Mouse (Mus musculus) induced T-regulatory cell, adult 2 months (primary cell): ENCODE data around the gene Aldh5a1.
"Not testable (repeated sequence)": the region's sequence is repeated elsewhere in the genome, so short reads cannot be mapped to it uniquely, and the experiment has no call there.

Experiments
- DNase-seq: peaks from one replicate; pipeline ENCODE4 v3.0.0-alpha.2; 2012; ENCODE audit warnings: low read depth

Gene Aldh5a1

DNA sequence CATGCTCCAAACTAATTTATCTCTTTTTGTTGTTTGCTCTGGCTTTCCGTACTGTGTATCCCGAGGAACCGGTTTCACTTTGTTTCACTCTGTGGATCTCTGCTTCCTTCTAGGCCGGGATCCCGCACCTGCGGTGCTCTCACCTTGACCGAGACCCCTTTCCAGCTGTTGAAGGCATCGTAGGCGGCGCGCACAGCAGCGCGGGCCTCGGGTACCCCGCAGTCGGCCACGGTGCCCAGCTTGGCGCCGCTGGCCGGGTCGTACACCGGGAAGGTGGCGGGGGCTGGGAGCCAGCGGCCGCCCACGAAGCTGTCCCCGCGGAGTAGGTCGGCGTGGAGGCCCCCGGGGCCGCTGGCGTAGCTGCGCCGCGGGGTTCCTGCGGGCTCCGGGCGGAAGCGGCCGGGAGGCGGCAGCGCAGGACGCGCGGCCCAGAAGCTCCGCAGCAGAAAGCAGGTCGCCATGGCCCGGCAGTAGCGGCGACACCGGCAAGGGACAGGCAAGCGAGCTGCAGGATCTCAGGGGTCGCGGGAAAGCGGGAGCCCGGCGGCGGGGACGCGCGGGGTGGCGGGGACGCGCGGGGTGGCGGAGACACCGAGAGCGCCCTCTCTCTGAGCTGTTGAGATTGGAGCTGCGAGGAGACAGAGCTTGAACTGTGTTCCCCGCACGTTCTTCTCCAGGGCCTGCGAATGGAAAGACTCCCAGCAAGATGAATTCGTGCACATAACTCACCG, at the start of gene Aldh5a1:
TSS of gene Aldh5a1 (minus strand) at position 554 of the 731 bp plus-strand sequence.
- DNase-seq: peak; percentile 74

DNA sequence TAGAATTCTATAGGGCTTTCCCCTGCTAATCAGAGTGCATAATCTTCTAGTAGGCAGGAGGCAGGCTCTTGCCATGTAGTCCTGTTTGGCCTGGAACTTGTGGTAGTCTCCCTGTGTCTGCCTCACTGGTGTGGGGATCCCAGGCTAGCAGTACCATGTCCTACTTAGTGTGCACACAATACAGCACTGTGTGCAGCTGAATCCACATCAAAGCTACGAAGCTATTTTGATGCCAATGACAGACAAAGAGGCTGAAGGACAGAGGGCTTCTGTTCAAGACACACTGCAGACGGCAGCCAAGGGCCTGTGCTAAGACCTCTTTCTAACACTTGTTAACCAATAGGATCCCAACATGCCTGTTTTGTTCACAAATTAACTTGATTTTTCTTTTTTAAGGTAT, 48.0 kb upstream of the Aldh5a1 start:
- DNase-seq: no peak

DNA sequence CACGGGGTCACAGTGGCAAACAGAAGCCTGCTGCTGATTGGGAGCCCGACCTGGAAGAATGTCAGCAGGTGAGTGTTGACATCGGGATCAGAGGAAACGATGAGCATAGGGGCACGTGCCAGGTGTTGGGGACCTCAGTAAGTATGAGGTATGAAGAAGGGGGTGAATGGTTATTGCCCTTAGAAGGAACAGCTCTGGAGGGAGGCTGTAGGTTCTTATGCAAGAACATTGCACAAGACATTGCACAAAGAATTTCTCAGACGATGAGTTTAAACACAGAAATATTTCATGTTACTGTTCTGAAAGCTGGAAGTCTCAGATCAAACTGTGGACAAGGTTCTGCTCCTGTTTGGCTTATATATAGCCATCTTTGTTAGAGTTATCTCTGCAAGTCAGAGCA, 43.6 kb upstream of the Aldh5a1 start:
- no peak for DNase-seq

DNA sequence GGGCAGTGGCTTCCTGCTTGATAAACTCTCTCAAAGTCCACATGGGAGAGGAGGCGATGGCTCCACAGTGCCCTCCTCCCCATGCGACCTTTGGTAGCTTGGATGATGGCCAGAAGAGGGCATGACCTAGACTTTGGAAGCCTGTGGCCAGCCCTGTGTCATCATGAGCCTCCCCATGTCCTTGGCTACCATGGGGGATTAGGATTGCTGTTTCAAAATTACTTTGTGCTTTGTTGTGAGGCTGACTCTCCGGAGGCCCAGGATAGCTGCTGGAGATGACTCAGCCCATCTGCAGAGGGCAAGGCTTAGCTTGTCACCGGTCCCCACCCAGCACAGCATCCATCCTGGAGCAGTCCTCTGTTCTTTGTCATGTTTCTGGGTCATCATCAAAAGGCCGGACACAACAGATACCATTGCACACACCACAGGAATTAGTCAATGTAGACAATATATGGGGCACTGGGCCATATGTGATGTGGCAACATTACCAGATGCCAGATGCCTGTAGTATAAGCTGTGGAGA, 40.4 kb upstream of the Aldh5a1 start:
- no peak for DNase-seq

DNA sequence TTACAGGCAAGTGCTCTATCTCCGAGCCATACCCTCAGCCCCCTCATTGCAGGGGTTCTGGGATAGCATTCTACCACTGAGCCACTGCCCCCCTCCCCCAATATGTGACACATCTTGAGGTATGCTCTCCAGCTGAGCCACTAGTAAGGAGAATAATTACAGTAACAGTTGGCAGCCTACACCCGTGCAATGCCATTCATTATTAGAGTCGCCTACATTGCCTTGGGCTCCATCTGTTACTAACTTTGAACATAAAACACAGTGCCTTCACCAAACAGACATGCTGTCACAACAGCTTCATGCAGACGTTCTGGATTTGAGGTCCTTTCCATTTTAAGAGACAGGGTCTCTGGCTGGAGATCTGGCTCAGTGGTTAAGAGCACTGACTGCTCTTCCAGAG, 38.9 kb upstream of the Aldh5a1 start:
- no peak for DNase-seq

DNA sequence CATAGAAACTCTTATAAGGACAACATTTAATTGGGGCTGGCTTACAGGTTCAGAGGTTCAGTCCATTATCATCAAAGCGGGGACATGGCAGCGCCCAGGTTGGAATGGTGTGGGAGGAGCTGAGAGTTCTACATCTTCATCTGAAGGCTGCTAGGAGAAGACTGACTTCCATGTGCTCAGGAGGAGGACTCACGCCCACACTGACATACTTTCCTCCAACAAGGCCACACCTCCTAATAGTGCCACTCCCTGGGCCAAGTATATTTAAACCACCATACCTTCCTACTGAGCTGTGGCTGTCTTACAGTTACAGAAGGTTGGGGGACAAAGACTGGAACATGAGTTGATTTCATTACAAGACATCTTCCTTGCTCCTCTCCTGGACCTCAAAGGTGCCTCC, 34.3 kb upstream of the Aldh5a1 start:
- DNase-seq: not testable (repeated sequence)

DNA sequence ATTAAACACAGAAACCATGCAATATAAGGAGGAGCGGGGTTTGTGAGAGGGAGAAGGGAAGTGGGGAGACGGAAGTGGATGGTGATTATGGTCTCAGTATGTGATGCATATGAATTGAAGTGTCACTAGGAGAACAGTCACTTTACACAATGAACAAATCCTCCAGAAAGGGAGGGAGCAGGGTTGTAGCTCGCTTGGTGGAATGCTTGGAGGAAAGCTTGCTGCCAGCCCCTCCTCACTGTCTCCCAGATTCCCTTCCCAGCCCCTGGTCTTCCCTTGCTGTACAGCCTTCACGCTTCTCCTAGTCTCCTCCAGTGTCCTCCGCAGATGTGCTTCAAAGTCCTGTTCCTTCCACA, 28.4 kb upstream of the Aldh5a1 start:
- DNase-seq: no peak

DNA sequence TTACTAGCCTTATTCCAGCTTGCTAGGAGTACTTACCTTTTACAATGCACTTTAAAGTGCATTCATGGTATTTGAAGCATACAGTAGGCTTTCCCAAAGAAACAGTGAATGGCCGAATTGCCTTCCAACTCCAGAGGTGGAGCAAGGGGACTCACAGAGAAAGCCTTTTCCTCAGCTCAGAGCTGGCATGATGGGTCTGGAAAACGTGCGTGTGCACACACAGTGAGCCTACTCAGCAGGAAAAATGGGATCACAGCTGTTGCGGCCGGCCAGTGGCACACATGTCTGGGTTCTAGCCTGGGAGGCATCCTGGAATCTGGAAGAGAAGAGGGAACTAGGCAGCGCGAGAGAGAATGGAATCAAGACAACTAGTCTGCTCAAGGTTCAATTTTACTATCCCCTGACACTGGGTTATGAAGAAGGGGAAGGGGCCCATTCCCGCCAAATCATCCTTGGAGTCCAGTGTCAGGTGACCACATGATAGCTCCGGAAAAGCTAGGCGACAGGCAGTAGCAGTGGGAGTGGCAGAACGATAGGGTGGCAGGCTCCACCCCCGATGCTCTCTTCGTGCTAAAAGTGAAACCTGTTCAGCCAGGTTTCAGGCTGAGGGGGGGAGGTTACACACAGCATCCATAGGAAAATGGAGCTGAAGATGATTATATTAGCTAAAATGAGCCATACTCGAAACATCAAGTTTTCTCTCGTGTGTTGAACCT, 27.8 kb upstream of the Aldh5a1 start:
- peak; percentile 85 for DNase-seq

DNA sequence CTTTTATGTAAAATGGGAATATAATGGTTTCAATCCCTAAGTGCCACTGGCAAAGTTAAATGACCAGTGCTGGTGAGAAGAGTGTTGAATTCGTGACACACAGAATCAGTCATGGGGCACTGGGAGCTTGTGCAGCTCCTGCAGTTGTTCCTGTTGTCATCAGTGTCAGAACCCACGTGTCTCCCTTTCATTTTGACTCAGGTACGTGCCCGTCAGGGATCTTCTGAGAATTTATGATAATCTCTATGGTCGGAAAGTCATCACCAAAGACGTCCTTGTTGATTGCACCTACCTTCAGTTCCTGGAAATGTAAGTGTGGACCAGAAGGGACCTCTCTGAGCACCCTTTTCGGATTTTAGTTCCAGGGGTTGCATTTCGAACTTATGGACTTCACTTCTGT, 24.7 kb upstream of the Aldh5a1 start:
- DNase-seq: peak; percentile 86

DNA sequence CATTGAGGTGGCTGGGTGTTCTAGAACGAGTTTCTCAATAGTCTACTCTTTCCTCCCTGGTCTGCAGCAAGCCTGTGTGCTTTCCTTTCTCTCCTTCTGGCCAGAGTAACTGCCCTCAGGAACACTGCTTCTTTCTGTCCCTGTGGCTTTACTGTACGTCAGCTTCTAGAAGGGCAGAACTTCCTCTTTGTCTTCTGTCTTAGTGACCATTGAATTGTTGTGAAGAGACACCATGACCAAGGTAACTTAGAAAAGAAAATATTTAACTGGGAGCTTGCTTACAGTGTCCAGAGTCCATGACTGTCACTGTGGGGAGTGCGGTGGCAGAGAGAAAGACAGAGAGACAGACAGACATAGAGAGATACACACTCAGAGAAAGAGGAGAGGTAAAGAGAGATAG, 22.6 kb upstream of the Aldh5a1 start:
- no peak for DNase-seq

DNA sequence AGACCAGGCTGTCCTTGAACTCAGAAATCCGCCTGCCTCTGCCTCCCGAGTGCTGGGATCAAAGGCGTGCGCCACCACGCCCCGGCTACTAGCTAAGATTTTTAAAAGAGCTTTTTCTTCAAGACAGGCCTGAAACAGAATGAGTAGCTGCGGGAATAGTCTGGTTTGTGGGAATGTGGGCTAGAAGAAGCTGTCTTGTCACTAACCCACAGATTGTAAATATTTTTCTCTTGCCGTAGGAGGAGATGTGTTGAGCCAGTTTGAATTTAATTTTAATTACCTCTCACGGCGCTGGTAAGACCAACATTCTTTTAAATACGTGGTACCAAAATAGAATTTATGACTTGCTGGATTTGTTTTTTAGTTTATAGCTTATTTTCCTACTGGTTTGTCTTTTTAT, 21.2 kb upstream of the Aldh5a1 start:
- DNase-seq: no peak

DNA sequence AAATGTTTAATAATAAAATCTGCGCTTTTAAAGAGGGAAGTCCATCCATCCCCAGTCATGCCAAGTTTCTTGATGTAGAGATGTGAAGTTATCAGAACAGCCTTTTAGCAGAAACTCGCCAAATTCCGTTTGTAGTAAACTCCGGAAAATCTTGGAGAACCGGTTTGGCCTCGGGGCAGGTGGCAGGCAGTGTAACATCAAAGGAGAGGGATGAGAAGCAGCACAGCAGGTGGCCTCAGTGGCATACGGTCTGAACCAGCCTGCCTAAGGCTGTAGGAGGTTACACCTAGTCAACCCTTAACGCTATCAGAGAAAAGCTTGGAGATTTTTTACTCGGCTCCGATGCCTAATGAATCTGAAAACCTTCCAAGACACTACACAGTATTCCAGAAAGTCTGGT, 18.0 kb upstream of the Aldh5a1 start:
- no peak for DNase-seq

DNA sequence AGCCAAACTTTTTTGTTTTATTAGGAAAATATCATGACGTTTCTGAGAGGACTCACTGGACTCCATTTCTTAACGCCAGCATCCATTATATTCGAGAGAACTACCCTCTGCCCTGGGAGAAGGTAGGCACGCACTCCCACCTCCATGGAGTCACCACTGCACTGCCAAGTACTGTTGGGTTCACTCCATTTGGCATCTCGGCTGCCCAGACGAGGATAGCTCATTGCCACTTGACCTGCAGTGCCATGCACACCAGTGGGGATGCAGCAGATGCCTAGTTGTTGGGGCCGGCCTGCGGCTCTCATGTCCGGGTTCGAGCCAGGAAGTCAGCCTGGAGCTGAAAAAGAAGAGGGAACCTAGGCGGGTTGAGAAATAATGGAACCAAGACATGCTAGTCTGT, 17.6 kb upstream of the Aldh5a1 start:
- no peak for DNase-seq

DNA sequence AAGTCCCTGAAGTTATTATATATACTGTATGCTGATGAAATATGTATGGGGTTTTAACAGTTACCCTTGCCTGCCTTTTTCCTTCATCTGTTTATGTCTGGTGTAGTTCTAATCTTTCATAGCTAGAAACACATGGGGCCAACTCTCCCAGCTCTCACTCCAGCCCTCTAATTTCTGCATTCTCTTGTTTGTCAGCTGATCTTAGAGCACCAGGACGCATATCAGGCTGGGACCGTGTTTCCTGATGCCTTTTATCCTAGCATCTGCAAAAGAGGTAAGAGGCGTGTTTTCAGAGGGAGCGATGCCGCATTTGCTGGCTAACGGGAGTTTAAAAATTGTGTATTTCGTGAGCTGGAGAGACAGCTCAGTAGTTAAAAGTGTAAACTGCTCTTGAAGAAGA, 15.2 kb upstream of the Aldh5a1 start:
- DNase-seq: no peak

DNA sequence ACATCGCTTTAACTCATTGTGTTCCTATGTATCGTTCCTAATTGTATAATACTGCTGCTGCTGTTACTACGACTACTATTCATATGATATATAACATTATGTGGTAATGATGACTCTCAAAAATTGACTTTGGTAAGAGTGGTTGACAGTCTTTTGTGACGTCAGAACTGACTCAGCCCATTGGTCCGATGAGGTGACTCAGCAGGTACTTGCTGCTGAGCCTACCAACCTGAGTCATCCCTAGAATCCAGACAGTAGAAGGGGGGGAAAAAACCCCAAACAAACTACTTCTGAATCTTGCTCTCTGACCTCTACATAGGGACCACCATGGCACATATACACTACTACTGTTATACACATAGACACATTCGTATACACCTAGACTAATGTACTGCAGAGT, 11.4 kb upstream of the Aldh5a1 start:
- DNase-seq: peak; percentile 48

DNA sequence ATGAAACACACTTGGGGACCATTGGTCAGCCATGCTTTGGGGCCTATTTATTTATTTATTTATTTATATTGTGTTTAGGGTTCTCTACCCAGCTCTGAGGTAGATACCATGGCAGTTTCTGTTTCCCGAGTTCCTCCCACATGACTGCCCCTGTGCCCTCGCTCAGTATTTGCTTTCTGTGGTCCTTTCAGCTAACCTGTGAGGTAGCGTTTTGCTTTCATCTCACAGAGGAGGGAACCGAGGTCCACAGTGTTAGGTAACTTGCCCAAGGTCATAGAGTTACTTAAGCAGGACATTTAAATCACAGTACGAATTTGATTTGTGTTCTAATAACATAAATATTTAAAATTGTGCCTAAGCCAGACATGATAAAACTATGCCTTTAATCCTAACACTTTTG, 9.7 kb upstream of the Aldh5a1 start:
- DNase-seq: no peak

DNA sequence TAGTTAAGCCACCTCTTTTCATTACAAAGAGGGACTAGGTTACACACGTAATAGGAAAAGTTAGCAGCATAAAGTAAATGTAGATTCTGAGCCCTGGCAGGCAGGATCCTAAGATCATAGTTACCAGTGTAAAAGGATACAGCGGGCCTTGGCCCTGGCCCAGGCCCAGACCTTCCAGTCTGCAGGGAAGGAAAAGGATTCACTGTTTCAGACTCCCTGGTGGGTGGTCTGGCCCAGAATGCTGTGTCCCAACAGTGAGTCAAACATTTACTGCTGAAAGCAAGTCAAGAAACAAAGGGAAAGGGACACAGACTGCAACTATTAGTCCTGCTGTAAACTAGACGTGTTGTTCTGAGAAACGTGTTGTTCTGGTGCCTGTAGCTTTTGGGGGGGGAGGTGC, 8.1 kb upstream of the Aldh5a1 start:
- no peak for DNase-seq

DNA sequence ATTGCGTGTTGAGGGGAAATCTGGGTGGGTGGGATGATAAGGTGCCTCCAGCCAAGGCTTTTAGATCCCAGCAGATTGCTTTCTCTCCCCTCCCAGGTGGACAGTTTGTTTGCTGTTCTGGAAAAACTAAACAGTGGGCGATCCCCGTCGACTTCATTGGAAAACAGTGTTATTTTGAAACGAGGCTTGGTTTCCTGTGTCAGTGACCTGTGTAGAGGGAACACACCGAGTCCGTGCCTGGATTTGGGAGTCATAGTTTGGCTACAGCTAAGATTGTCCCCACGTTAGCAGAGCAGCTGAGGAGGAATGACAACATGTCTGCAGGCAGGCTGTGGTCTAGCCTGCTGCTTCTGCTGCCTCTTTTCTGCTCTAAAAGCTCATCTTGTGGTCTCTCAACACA, 5.8 kb upstream of the Aldh5a1 start:
- DNase-seq: no peak

DNA sequence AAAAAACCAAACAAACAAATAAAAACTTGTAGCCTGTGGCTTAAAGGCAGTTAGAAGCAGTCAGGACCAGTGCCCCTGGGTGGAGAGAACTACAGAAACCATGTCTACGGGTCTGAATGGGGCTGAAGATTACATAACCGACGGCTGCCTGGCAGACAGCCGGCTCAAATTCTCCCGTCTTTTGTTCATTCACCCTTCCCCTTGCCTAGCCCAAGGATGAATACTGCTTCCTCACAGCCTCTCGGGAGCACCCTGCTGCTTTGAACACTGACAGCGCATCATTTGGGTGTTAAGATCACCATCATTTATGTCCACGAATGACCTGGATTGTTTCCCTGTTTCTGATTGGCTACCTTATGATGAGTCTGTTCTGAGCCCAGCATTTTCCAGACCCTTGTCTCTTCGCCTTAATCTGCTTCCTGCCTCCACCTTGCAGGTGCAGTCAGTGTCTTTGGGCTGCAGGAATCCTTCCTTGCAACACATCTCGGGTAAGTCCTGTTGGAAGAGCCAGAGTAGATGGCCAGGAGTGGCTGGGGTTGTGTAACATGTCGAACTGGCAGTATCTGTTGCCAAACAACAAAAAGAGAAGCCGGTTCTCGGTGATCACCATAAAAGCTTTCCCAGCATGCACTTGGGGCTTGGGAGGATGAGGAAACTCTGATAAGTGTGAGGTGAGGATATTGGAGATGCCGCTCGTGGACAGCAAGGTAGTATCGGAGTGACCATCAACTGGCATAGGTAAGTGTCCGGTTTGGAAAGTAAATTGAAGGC, 5.2 kb upstream of the Aldh5a1 start, which contains the start of gene Gpld1:
TSS of gene Gpld1 (plus strand) at position 641 of the 771 bp plus-strand sequence.
- DNase-seq: no peak

DNA sequence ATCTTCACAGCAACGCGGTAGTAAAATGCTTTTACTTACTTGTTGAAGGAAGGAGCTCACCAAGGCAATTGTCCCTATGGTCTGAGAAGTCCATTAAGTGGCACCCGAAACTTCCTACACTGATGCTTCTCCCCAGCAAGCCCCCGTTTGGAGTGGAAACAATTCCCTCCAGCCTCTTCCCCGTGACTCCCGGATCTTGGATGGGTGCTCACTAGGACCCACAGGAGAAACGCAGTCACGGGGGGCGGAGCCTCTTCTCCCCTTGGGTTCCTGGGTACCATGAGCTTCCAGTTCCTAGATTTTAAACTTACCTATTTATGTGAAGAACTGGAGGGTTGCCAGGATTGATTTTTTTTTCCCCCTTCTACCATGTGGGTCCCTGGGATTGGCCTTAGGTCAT, 2.0 kb upstream of the Aldh5a1 start:
- DNase-seq: no peak

DNA sequence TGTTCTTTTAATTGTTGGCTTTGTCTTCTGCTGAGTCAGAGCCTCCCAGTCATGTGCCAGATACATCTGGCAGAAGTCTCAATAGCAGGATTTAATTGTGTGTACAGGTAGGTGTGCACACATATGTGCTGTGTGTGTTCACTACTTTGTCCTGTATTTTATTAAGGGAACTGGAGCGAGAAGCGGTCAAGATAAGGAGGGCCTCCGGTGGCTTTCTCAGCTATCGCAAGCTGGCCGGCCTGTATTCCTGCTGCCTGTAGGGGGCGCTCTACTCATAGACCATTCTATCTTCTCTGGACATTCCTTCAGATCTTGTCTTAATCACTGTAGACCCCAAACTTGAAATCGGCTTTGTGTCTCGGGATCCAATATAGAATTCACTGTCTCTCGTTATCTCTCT, 1.2 kb upstream of the Aldh5a1 start:
- DNase-seq: peak; percentile 88

DNA sequence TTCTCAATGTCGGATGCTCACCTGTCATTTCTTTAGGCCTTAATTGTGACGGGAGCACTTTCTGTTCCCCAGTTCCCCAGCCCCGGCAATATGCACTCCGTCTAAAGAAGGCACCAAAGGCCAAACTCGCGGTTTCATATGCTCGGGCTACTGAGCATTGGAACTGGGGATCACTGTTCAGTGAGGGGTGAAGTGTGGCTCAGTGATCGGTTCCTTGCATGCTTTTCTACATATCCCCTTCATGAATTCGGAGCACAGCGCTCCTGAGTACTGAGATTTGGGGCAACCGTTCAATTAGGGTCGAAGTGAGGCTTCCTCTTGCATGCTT, 342 bp upstream of the Aldh5a1 start:
- DNase-seq: no peak

DNA sequence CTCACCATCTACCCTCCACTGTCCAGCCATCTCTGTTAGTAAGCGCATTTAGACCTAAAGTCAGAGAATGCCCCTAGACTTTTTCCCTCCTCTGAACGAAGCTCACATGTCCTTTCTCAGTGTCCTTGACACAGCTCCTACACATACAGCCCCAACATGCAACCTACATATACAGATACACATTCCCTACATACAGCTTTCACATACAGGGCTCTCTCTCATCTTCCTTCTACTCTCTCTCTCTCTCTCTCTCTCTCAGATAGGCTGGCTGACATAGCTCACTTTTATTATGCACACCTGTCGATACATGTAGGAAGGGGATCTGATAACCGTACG, 721 bp downstream of the Aldh5a1 start:
- no peak for DNase-seq
